In the genomic region with DNA sequence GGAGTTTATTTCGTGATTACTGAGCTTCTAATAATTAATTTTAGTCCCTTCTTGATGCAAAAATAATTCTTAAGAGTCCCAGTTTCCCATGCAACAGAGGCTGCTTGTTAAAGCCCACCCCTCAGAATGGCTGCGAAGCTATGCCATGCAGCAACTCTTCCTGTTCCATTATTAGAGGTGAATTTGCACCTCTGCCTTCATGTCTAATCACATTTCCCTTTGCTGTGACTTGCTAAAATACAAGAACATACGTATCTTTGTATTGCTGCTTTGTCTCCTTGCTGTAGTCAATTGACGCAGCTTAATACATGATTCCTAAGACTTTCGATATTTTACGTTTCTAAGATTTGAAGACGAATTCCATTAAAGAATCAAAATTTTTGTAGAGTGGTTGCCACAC, we compare ENCODE assay signal across 19 mouse cellular contexts. TPM values are rescaled to one million over a fixed set of nuclear protein-coding genes. Genes with fewer than 3 reads are reported as not detected.
A peak's percentile ranks its signal among the peaks of the same experiment; 100 is the strongest.
DNase-seq lines count a peak whose midpoint lies in the region; ATAC-seq lines count a peak whose summit lies in the region.
"Had no signal": no experiment of that assay in that cellular context is flagged by ENCODE, and none has a peak within 500 bp of the region (broad histone marks: within the 10 kb centered on the region; RNA-seq: fewer than 3 reads in every experiment).

No protein-coding gene starts in this region.

- intact Hi-C loops in heart, postnatal 10 days (cut with DNase I) = loop anchor here (1.0 to 10.0 kb wide), 11 partner anchors 26 to 1345 kb away; partner anchors contain the start of genes Dnajc1, Mllt10, Msrb2 and Spag6

- H3K27ac ChIP-seq in embryonic facial prominence, embryonic 14.5 days (replicated peaks; ENCODE audit: low read depth, low read length) = no peak overlapping the region
- no peak overlapping the region for H3K27ac ChIP-seq in limb, embryonic 11.5 days (replicated peaks; ENCODE audit: low read depth, low read length)

- H3K4me3 ChIP-seq in embryonic facial prominence, embryonic 14.5 days (ENCODE audit: low read depth, low read length) = no peak overlapping the region
- no peak overlapping the region for H3K4me3 ChIP-seq in limb, embryonic 11.5 days (ENCODE audit: low read depth, low read length)

- WGBS in embryonic facial prominence, embryonic 14.5 days = 79% methylated on average over 7 of the region's 7 CpGs
- WGBS in limb, embryonic 11.5 days = 74% methylated on average over 7 of the region's 7 CpGs

- H3K27me3 ChIP-seq in embryonic facial prominence, embryonic 14.5 days (replicated peaks; ENCODE audit: control insufficient read depth, insufficient read depth, low read length) = no peaks in the 10 kb centered on the region
- no peaks in the 10 kb centered on the region for H3K27me3 ChIP-seq in limb, embryonic 11.5 days (ENCODE audit: control insufficient read depth, insufficient read depth, low read length)

- H3K9ac ChIP-seq in embryonic facial prominence, embryonic 14.5 days (ENCODE audit: low read depth, low read length) = no peak overlapping the region
- no peak overlapping the region for H3K9ac ChIP-seq in limb, embryonic 11.5 days (ENCODE audit: low read length)

- H3K4me2 ChIP-seq in embryonic facial prominence, embryonic 14.5 days (ENCODE audit: low read depth, low read length) = 0 out of 2 replicates have a peak overlapping the region, but pooled peaks have one; percentile 28
- H3K4me2 ChIP-seq in limb, embryonic 11.5 days (ENCODE audit: low read depth, severe bottlenecking) = no peak overlapping the region

- no peaks in the 10 kb centered on the region for H3K9me3 ChIP-seq in embryonic facial prominence, embryonic 14.5 days (ENCODE audit: control insufficient read depth, low read length)
- no peaks in the 10 kb centered on the region for H3K9me3 ChIP-seq in limb, embryonic 11.5 days (ENCODE audit: control insufficient read depth, low read length)
- H3K9me3 ChIP-seq: embryonic facial prominence, embryonic 13.5 days had no signal

- ATAC-seq in embryonic facial prominence, embryonic 14.5 days (ENCODE audit: low read depth) = no peak
- ATAC-seq in limb, embryonic 11.5 days (ENCODE audit: insufficient number of reproducible peaks, low FRiP score, low TSS enrichment, low read depth) = no peak
- ATAC-seq: activated CD4-positive, CD25-positive, alpha-beta regulatory T cell, adult 4 months; CD4-positive, CD25-positive, alpha-beta regulatory T cell, adult 4 months; intestine, postnatal 0 days; lung, postnatal 0 days had no signal

- DNase-seq in heart, postnatal 10 days = peak; percentile 5 to 12
- DNase-seq in heart, postnatal 4 days = no peak
- peak; percentile 53 for DNase-seq in embryo, embryonic 11 days
- DNase-seq in embryonic facial prominence, embryonic 14.5 days (ENCODE audit: low spot score) = no peak
- DNase-seq in limb, embryonic 11.5 days (ENCODE audit: low spot score) = peak; percentile 33
- DNase-seq in testis, postnatal 10 days (ENCODE audit: low spot score) = no peak
- no peak for DNase-seq in ovary, postnatal 10 days (ENCODE audit: low spot score)
- DNase-seq: cerebellum, adult 9-10 months; kidney, postnatal 36 days; thymus, postnatal 25 days had no signal

- peaks cover 27% of the 10 kb centered on the region for H3K4me1 ChIP-seq in embryonic facial prominence, embryonic 14.5 days (ENCODE audit: control insufficient read depth, insufficient read depth, low read length)
- H3K4me1 ChIP-seq in limb, embryonic 11.5 days (ENCODE audit: control insufficient read depth, insufficient read depth, low read length) = peaks cover 31% of the 10 kb centered on the region

- H3K36me3 ChIP-seq in embryonic facial prominence, embryonic 14.5 days (ENCODE audit: control insufficient read depth, insufficient read depth, low read length) = no peaks in the 10 kb centered on the region
- no peaks in the 10 kb centered on the region for H3K36me3 ChIP-seq in limb, embryonic 11.5 days (ENCODE audit: control insufficient read depth, insufficient read depth, low read length)
- H3K36me3 ChIP-seq: embryonic facial prominence, embryonic 13.5 days had no signal

RNA-seq across cellular contexts. Expression of gene A930004D18Rik, which starts 7.9 kb away (rescaled TPM):
- total RNA-seq in heart, postnatal 10 days (2021) = 1 to 10 TPM; 3.0 to 4.2 TPM
- total RNA-seq in heart, postnatal 4 days (2021) = 1 to 10 TPM; 4.7 to 5.0 TPM
- polyA plus RNA-seq in embryonic facial prominence, embryonic 14.5 days (2014; fragmentation: Nextera tagmentation; extraction: Ambion mirVana) = 6.9 and 9.1 TPM in 2 replicates
- polyA plus RNA-seq in limb, embryonic 11.5 days (2014; fragmentation: Nextera tagmentation; extraction: Ambion mirVana) = 10.4 and 11.9 TPM in 2 replicates

RNA-seq across cellular contexts. Expression of gene Skida1, which starts 19.2 kb away (rescaled TPM):
- 1 to 10 TPM; 4.8 to 5.7 TPM for total RNA-seq in heart, postnatal 10 days (2021)
- 1 to 10 TPM; 6.3 to 7.2 TPM for total RNA-seq in heart, postnatal 4 days (2021)
- polyA plus RNA-seq in embryonic facial prominence, embryonic 14.5 days (2014; fragmentation: Nextera tagmentation; extraction: Ambion mirVana) = 4.0 and 5.8 TPM in 2 replicates
- 11.7 and 13.8 TPM in 2 replicates for polyA plus RNA-seq in limb, embryonic 11.5 days (2014; fragmentation: Nextera tagmentation; extraction: Ambion mirVana)

RNA-seq across cellular contexts. Expression of gene Mllt10, which starts 25.4 kb away (rescaled TPM):
- total RNA-seq in heart, postnatal 10 days (2021) = 10 to 100 TPM; 40.6 to 43.1 TPM
- total RNA-seq in heart, postnatal 4 days (2021) = 10 to 100 TPM; 41.5 to 44.3 TPM
- polyA plus RNA-seq in embryonic facial prominence, embryonic 14.5 days (2014; fragmentation: Nextera tagmentation; extraction: Ambion mirVana) = 27.4 and 32.1 TPM in 2 replicates
- 45.3 and 46.3 TPM in 2 replicates for polyA plus RNA-seq in limb, embryonic 11.5 days (2014; fragmentation: Nextera tagmentation; extraction: Ambion mirVana)

RNA-seq across cellular contexts. Expression of gene H2al2a, which starts 32.9 kb away (rescaled TPM):
- total RNA-seq in heart, postnatal 10 days (2021) = not detected
- not detected for total RNA-seq in heart, postnatal 4 days (2021)
- not detected in 2 replicates for polyA plus RNA-seq in embryonic facial prominence, embryonic 14.5 days (2014; fragmentation: Nextera tagmentation; extraction: Ambion mirVana)
- polyA plus RNA-seq in limb, embryonic 11.5 days (2014; fragmentation: Nextera tagmentation; extraction: Ambion mirVana) = not detected in 2 replicates
- total RNA-seq: left cerebral cortex, adult 2 months had no signal
- polyA plus RNA-seq: activated CD4-positive, CD25-positive, alpha-beta regulatory T cell, adult 4 months; CD4-positive, CD25-positive, alpha-beta regulatory T cell, adult 4 months; embryonic facial prominence, embryonic 13.5 days; heart, embryonic 16.5 days; intestine, postnatal 0 days; liver, embryonic 11.5 days; lung, postnatal 0 days; stomach, embryonic 14.5 days had no signal

Comparison
In these comparisons a context has a peak if more than half of its experiments do, and no peak if none do; other contexts are left out.
1. DNase-seq: peak in heart, postnatal 10 days (2 of 2), embryo, embryonic 11 days (single experiment) and limb, embryonic 11.5 days (single experiment); none in heart, postnatal 4 days (single experiment), embryonic facial prominence, embryonic 14.5 days (single experiment), testis, postnatal 10 days (single experiment) and ovary, postnatal 10 days (single experiment).